Mouse (Mus musculus) heart, embryonic 11.5 days (tissue): ENCODE data around the gene Apon. TPM values are rescaled to one million over a fixed set of nuclear protein-coding genes. Genes with fewer than 3 reads are reported as not detected.
"Not testable (repeated sequence)": the region's sequence is repeated elsewhere in the genome, so short reads cannot be mapped to it uniquely, and the experiment has no call there.

Experiments
- ATAC-seq: fragments of 200-750 bp; cut with Nextera tagmentation; replicated peaks from 2 replicates; pipeline ENCODE4 v1.8.0; 2017; ENCODE audit warnings: moderate library complexity; ENCODE audit not compliant: insufficient number of reproducible peaks, low FRiP score, low TSS enrichment
- H3K27ac ChIP-seq: fragments of 300-500 bp; sonication (generic); 2 replicates; pipeline ENCODE4 v1.5.1; 2014; ENCODE audit warnings: mild to moderate bottlenecking, low read depth, low read length
- H3K27me3 ChIP-seq: fragments of 300-500 bp; sonication (generic); 2 replicates; pipeline ENCODE4 v1.6.1; 2014; ENCODE audit warnings: mild to moderate bottlenecking, low read length, mixed read lengths; ENCODE audit not compliant: control insufficient read depth, insufficient read depth
- H3K36me3 ChIP-seq: fragments of 300-500 bp; sonication (generic); 2 replicates; pipeline ENCODE4 v1.6.1; 2014; ENCODE audit warnings: mild to moderate bottlenecking, low read length, moderate library complexity, mixed read lengths; ENCODE audit not compliant: control insufficient read depth, insufficient read depth
- H3K4me1 ChIP-seq: fragments of 300-500 bp; sonication (generic); 2 replicates; pipeline ENCODE4 v1.6.1; 2014; ENCODE audit warnings: low read length; ENCODE audit not compliant: control insufficient read depth, insufficient read depth
- H3K4me2 ChIP-seq: fragments of 300-500 bp; sonication (generic); 2 replicates; pipeline ENCODE4 v1.6.1; 2014; ENCODE audit warnings: mild to moderate bottlenecking, moderate library complexity
- H3K4me3 ChIP-seq: fragments of 300-500 bp; sonication (generic); 2 replicates; pipeline ENCODE4 v1.5.1; 2014; ENCODE audit warnings: low read depth, low read length
- H3K9ac ChIP-seq: fragments of 300-500 bp; sonication (generic); 2 replicates; pipeline ENCODE4 v1.6.1; 2014; ENCODE audit warnings: mild to moderate bottlenecking, low read depth, low read length, moderate library complexity
- H3K9me3 ChIP-seq: fragments of 300-500 bp; sonication (generic); replicated peaks from 2 replicates; pipeline ENCODE4 v1.6.1; 2016; ENCODE audit warnings: low read length; ENCODE audit not compliant: control insufficient read depth
- WGBS: fragments of 180-500 bp; shearing (Covaris S2); extraction: QIAGEN DNeasy Blood & Tissue Kit; methylation state at CpG from one replicate; pipeline ENCODE4 v1.1.7; 2014; ENCODE audit not compliant: insufficient replicate concordance; 5-methylcytosine and 5-hydroxymethylcytosine counted together
- polyA plus RNA-seq: library from polyadenylated mRNA; unstranded; fragments of >200 nt; fragmentation: Nextera tagmentation; extraction: Ambion mirVana; gene quantifications from 2 replicates; pipeline ENCODE4 v1.2.1, GENCODE M21; 2014

Apon gene
- polyA plus RNA-seq, 1 experiment from 2014 or later: 0.24 TPM

DNA sequence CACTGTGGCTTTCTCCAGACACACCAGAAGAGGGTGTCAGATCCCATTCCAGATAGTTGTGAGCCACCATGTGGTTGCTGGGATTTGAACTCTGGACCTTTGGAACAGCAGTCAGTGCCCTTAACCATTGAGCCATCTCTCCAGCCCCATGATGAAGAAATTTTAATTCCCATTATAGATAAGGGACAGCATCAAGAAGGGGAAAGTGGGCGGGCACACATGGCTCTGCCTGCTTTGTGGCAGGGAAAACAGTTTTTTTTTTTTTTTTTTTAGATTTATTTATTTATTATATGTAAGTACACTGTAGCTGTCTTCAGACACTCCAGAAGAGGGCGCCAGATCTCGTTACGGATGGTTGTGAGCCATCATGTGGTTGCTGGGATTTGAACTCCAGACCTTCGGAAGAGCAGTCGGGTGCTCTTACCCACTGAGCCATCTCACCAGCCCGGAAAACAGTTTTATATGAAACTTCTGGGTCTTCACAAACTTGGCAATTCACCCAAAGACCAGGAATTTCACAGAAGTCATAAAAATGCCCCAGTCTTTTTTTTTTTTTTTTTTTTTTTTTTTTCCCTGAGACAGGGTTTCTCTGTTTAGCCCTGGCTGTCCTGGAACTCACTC lies 19.0 kb downstream of the Apon start:
- H3K4me3 ChIP-seq, ATAC-seq, H3K4me2 ChIP-seq, H3K4me1 ChIP-seq, H3K27me3 ChIP-seq, H3K9me3 ChIP-seq, H3K27ac ChIP-seq, H3K9ac ChIP-seq, H3K36me3 ChIP-seq: not testable (repeated sequence)
- WGBS: 87% methylated on average over 4 of the region's 7 CpGs

- WGBS: 94% methylated on average over 1 of the region's 1 CpGs
- not testable (repeated sequence) for ATAC-seq
Observed at GRCm38 (mm10) chr10:128275374-128275773, 21.5 kb downstream of the Apon start.

GRCm38 (mm10) chr10:128278158-128278557 lies 24.3 kb downstream of the Apon start:
- 58% methylated on average over 6 of the region's 6 CpGs for WGBS
- H3K4me2 ChIP-seq: no peak overlapping the region
- no peak overlapping the region for H3K4me3 ChIP-seq
- H3K9me3 ChIP-seq: no peaks in the 10 kb centered on the region
- H3K27ac ChIP-seq: no peak overlapping the region
- H3K9ac ChIP-seq: no peak overlapping the region
- H3K27me3 ChIP-seq: no peaks in the 10 kb centered on the region
- ATAC-seq: no peak
- no peaks in the 10 kb centered on the region for H3K4me1 ChIP-seq
- peaks cover 12% of the 10 kb centered on the region for H3K36me3 ChIP-seq

More at GRCm38 (mm10) chr10:128275374-128275773, 21.5 kb downstream of the Apon start:
- not testable (repeated sequence) for H3K27ac ChIP-seq, H3K27me3 ChIP-seq, H3K9me3 ChIP-seq, H3K4me1 ChIP-seq, H3K9ac ChIP-seq, H3K36me3 ChIP-seq, H3K4me2 ChIP-seq, H3K4me3 ChIP-seq

DNA sequence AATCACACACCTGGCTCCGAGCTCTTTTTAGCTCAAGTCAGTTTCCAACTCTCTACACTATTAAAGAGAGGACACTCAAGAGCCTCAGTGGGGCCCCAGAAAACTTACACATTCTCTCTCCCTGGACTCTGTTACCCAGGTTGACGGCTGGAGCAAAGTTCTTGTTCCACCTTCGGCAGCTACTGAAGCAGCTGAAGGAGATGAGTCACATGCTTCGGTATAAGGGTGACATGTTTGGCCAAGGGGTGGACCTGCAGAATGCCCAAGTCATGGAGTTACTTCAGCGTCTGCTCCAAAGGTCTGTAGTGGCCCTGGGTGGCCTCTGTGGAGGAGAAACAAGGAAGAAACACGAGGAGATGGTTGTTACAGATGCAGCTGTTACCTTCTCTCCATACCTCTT lies 27.0 kb downstream of the Apon start:
- Histone ChIP-seq H3K36me3 (peaks cover 12% of the 10 kb centered on the region), H3K4me1 (no peaks in the 10 kb centered on the region), H3K27ac (no peak overlapping the region), H3K9me3 (no peaks in the 10 kb centered on the region), H3K4me2 (no peak overlapping the region), H3K27me3 (no peaks in the 10 kb centered on the region), H3K9ac (no peak overlapping the region), H3K4me3 (no peak overlapping the region)
- WGBS: 78% methylated on average over 6 of the region's 6 CpGs
- ATAC-seq: no peak

GRCm38 (mm10) chr10:128281682-128282081 lies 27.8 kb downstream of the Apon start:
- WGBS: 88% methylated on average over 14 of the region's 14 CpGs
- no peak overlapping the region for H3K9ac ChIP-seq
- H3K36me3 ChIP-seq: peaks cover 12% of the 10 kb centered on the region
- no peak overlapping the region for H3K4me2 ChIP-seq
- no peak for ATAC-seq
- H3K27me3 ChIP-seq: no peaks in the 10 kb centered on the region
- no peaks in the 10 kb centered on the region for H3K9me3 ChIP-seq
- no peak overlapping the region for H3K4me3 ChIP-seq
- no peak overlapping the region for H3K27ac ChIP-seq
- H3K4me1 ChIP-seq: no peaks in the 10 kb centered on the region

DNA sequence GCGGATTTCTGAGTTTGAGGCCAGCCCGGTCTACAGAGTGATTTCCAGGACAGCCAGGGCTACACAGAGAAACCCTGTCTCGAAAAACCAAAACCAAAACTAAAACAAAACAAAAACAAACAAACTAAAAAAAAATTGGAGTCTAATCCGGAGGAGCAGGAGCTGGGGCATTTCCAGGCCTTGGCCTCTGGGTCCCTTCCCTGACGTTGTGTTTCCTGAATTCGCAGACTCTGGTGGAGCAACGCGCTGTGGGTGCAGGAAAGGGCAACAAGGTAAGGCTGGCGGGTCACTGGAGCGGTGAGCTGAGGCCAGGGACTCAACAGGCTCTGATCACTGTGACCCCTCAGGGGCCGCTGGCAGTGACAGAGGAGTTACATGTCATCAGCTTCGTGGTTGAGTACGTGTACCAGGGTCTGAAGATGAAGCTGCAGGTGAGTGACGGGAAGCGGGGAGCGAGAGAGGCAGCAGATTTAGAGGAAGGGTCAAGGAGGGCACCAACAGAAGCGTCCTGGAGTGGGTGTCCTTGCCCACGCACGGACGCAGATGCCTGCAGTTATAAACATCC lies 29.1 kb downstream of the Apon start:
- Histone ChIP-seq H3K9ac (no peak overlapping the region), H3K36me3 (peaks cover 17% of the 10 kb centered on the region), H3K4me2 (no peak overlapping the region), H3K4me1 (no peaks in the 10 kb centered on the region), H3K4me3 (no peak overlapping the region), H3K27me3 (no peaks in the 10 kb centered on the region), H3K9me3 (no peaks in the 10 kb centered on the region), H3K27ac (no peak overlapping the region)
- ATAC-seq: no peak
- WGBS: 83% methylated on average over 20 of the region's 20 CpGs

GRCm38 (mm10) chr10:128283604-128284579 lies 30.0 kb downstream of the Apon start:
- Histone ChIP-seq H3K4me1 (no peaks in the 10 kb centered on the region), H3K9me3 (no peaks in the 10 kb centered on the region), H3K4me2 (no peak overlapping the region), H3K36me3 (peaks cover 17% of the 10 kb centered on the region), H3K9ac (no peak overlapping the region), H3K27me3 (no peaks in the 10 kb centered on the region), H3K27ac (no peak overlapping the region), H3K4me3 (no peak overlapping the region)
- ATAC-seq: no peak
- WGBS: 62% methylated on average over 31 of the region's 31 CpGs

- WGBS: 60% methylated on average over 1 of the region's 1 CpGs
- not testable (repeated sequence) for H3K36me3 ChIP-seq
Observed at GRCm38 (mm10) chr10:128290594-128290993, 36.7 kb downstream of the Apon start.

More at GRCm38 (mm10) chr10:128290594-128290993, 36.7 kb downstream of the Apon start:
- not testable (repeated sequence) for H3K9ac ChIP-seq, H3K27me3 ChIP-seq, H3K9me3 ChIP-seq, H3K4me3 ChIP-seq, H3K4me2 ChIP-seq, H3K4me1 ChIP-seq, H3K27ac ChIP-seq, ATAC-seq
